Mouse (Mus musculus): ENCODE data around the gene Pnlip.

Pnlip gene

GRCm38 (mm10) chr19:58726551-58726950 lies 74.3 kb downstream of the Pnlip start:
- DNase-seq (ENCODE audit: low spot score in 2 of 2): no peak

DNA sequence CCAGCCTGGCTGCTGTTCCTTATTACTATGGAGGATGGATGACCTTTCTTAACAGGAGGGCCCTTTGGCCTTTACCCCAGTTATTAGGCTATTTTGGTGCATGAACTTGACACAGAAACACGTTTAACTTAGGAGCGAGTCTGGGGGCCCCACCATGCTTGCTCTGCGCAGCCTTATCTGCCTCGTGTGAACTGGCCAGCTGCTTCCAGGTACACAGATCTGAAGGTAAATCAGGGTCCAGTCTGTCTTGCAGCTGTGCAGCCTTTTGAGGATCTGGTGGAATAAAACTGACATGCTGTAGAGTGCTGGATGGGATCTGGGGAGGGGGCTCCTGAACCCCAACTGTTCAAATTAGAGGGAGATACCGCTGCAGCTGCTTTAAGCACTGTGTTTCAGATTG lies 75.5 kb downstream of the Pnlip start:
- DNase-seq (ENCODE audit: low spot score in 2 of 2): no peak

DNA sequence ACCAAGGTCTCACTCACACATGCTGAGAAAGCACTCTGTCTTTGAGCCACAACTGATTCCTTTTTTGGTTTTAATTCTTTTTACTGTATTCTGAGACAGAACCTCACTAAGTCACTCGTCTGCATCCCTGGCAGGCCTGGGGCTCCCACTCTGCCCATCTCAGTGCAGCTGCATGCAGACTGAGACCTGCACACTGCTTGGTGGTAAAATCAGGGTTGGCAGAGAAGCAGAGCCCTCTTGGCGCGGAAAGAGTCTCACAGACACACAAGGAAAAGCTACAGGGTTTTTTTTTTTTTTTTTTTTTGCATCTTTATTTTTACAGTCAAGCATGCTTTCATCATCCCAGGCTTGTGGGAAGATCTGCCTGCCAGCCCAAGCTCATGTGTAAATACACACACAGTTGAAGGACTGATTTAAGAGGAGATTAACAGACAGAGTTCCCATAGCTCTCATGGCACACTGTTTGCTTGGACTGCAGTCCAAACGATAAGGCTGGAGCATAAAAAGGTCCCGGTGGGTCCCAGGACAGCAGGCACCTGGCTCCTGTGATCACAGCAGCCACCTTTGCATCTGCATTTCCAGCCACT lies 76.2 kb downstream of the Pnlip start, which contains the start of gene Pnliprp1:
TSS of gene Pnliprp1 (plus strand) at position 443 of the 587 bp plus-strand sequence.
- no peak for DNase-seq (ENCODE audit: low spot score in 2 of 2)

All from spleen, postnatal 36 days (tissue).